Mouse (Mus musculus): ENCODE measurements at regions not wholly inside any gene's neighbourhood (a gene's known extent, or its start where the extent isn't known, plus 50 kb on each side); places are given as distances from the start of the nearest gene placed in this dataset.

DNA sequence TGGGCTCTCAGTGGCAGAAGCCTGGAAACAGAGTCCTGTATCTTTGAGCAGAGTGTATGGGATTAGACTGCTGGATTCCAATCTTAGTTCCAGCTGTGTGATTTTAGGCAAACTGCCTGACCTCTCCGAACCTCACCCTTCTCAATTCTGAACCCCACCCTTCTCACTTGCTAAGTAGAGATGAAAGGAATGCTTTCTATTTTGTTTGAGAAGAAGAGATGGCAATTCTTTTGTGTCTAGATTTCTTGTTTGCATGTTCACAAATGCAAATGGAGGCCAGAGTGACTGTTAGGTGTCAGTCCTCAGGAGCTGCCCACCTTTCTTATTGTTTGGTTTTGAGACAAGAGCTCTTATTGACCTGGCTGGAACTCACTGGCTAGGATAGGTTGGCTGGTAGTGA is 561.1 kb downstream of the 1810013L24Rik start:
- dilution Hi-C loops (cut with MboI; ENCODE audit: extremely low pct_ligation_motif_present, extremely low pct_unique_long_range_greater_than_20kb, low sequenced_read_pairs), result no loop called here
- Histone ChIP-seq H3K79me2 (replicated peaks; ENCODE audit: control insufficient read depth, extremely low read depth, insufficient read depth, poor library complexity, severe bottlenecking) (no peaks in the 10 kb centered on the region), H3K9ac (ENCODE audit: insufficient read depth, low read depth) (no peak overlapping the region), H3K36me3 (replicated peaks in 1 of 2; ENCODE audit: control insufficient read depth in 1 of 2, insufficient read depth in 1 of 2, low read length in 1 of 2) (no peaks in the 10 kb centered on the region), H3K4me2 (ENCODE audit: insufficient read depth, low read depth, poor library complexity, severe bottlenecking) (no peak overlapping the region), H3K9me3 (replicated peaks; ENCODE audit: low read length) (no peaks in the 10 kb centered on the region), H3K27me3 (replicated peaks) (no peaks in the 10 kb centered on the region), H3K27ac (ENCODE audit: insufficient read depth, low read depth) (no peak overlapping the region), H3K4me1 (ENCODE audit: control insufficient read depth in 1 of 2, insufficient read depth in 2 of 2) (no peaks in the 10 kb centered on the region), H3K4me3 (replicated peaks in 1 of 3; ENCODE audit: low read depth in 2 of 3, low read length in 2 of 3, poor library complexity in 1 of 3) (no peak overlapping the region)
- no peak for TF ChIP-seq PAX5 (IDR thresholded peaks at IDR 0.05; ENCODE audit: low read length)
- no peak for TF ChIP-seq TCF12 (IDR thresholded peaks at IDR 0.05; ENCODE audit: low read depth, low read length)
- TF ChIP-seq TBP (conservative IDR thresholded peaks at IDR 0.05; ENCODE audit: low read depth, low read length), result no peak
- DNase-seq (ENCODE audit: extremely low read depth), result no peak
- in situ Hi-C loops (cut with MboI; ENCODE audit: low pct_ligation_motif_present, low pct_unique_long_range_greater_than_20kb, low sequenced_read_pairs), result no loop called here

DNA sequence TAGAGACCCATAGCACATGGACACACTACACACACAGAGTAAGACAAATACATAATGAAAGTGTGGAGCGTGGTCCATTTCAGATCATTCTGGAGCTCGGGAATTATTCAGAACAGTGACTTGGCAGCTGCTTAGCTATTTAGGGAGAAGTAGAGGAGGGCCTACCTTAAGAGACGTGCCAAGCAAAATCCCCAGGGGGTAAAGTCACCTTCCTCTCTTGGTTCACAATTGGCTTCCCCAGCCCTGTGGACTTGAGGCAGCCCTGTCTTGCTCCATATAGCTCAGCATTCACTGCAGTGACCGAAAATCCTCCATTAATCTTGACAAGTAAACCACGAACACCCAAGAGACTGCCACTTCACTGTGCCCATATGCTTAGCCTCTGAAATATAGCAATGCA is 574.8 kb downstream of the 1810013L24Rik start:
- TF ChIP-seq MAX (IDR thresholded peaks at IDR 0.05; ENCODE audit: low read length) (no peak), POLR2AphosphoS2 (IDR thresholded peaks at IDR 0.05; ENCODE audit: low read depth, low read length) (no peak), ZC3H11A (IDR thresholded peaks at IDR 0.05; ENCODE audit: low read depth, low read length) (no peak), USF2 (conservative IDR thresholded peaks at IDR 0.05; ENCODE audit: low read depth, low read length) (no peak), KAT2A (IDR thresholded peaks at IDR 0.05; ENCODE audit: insufficient replicate concordance, low read length) (no peak), ETS1 (conservative IDR thresholded peaks at IDR 0.05; ENCODE audit: low read depth, low read length) (no peak), BHLHE40 (IDR thresholded peaks at IDR 0.05; ENCODE audit: low read depth, low read length) (no peak), ZKSCAN1 (IDR thresholded peaks at IDR 0.05; ENCODE audit: borderline replicate concordance, low read depth, low read length) (no peak), IRF4 (IDR thresholded peaks at IDR 0.05; ENCODE audit: low read depth, low read length) (no peak), SIN3A (IDR thresholded peaks at IDR 0.05; ENCODE audit: low read length) (no peak)
- H3K4me3 ChIP-seq (replicated peaks in 1 of 3; ENCODE audit: low read depth in 2 of 3, low read length in 2 of 3, poor library complexity in 1 of 3), result no peak overlapping the region
- H3K36me3 ChIP-seq (replicated peaks in 1 of 2; ENCODE audit: control insufficient read depth in 1 of 2, insufficient read depth in 1 of 2, low read length in 1 of 2), result no peaks in the 10 kb centered on the region
- no peak overlapping the region for H3K9ac ChIP-seq (ENCODE audit: insufficient read depth, low read depth)
- H3K27ac ChIP-seq (ENCODE audit: insufficient read depth, low read depth), result no peak overlapping the region
- no peak overlapping the region for H3K4me2 ChIP-seq (ENCODE audit: insufficient read depth, low read depth, poor library complexity, severe bottlenecking)
- in situ Hi-C loops (cut with MboI; ENCODE audit: low pct_ligation_motif_present, low pct_unique_long_range_greater_than_20kb, low sequenced_read_pairs), result no loop called here
- no peaks in the 10 kb centered on the region for H3K27me3 ChIP-seq (replicated peaks)
- H3K4me1 ChIP-seq (ENCODE audit: control insufficient read depth in 1 of 2, insufficient read depth in 2 of 2), result peaks cover 0 to 12% of the 10 kb centered on the region in 2 experiments; a peak in 2 of 4 replicates
- no peaks in the 10 kb centered on the region for H3K9me3 ChIP-seq (replicated peaks; ENCODE audit: low read length)
- peak; percentile 22 for DNase-seq (ENCODE audit: extremely low read depth)
- no peaks in the 10 kb centered on the region for H3K79me2 ChIP-seq (replicated peaks; ENCODE audit: control insufficient read depth, extremely low read depth, insufficient read depth, poor library complexity, severe bottlenecking)
- dilution Hi-C loops (cut with MboI; ENCODE audit: extremely low pct_ligation_motif_present, extremely low pct_unique_long_range_greater_than_20kb, low sequenced_read_pairs), result no loop called here

DNA sequence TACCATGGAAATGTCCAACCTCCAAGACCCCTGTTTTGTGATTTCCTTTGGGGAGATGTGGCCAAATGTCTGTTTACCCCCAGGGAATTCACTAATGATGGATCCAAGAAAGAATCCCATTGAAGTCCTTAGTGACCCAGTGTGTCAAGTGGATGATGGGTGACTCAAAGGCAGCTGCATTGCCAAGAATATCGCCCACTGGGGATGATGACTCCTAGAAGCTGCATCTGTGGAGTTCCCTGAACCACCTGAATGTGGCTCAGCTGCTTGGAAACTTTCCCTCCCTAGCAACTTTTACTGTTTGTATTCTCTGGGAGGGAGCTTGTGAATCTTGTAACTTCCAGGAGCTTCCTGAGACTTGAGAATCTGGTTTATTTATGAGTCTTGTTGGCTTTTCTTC is 578.3 kb downstream of the 1810013L24Rik start:
- H3K36me3 ChIP-seq (replicated peaks in 1 of 2; ENCODE audit: control insufficient read depth in 1 of 2, insufficient read depth in 1 of 2, low read length in 1 of 2), result no peaks in the 10 kb centered on the region
- peaks cover 0 to 12% of the 10 kb centered on the region in 2 experiments; a peak in 2 of 4 replicates for H3K4me1 ChIP-seq (ENCODE audit: control insufficient read depth in 1 of 2, insufficient read depth in 2 of 2)
- H3K9me3 ChIP-seq (replicated peaks; ENCODE audit: low read length), result no peaks in the 10 kb centered on the region
- no peak overlapping the region for H3K27ac ChIP-seq (ENCODE audit: insufficient read depth, low read depth)
- H3K79me2 ChIP-seq (replicated peaks; ENCODE audit: control insufficient read depth, extremely low read depth, insufficient read depth, poor library complexity, severe bottlenecking), result no peaks in the 10 kb centered on the region
- in situ Hi-C loops (cut with MboI; ENCODE audit: low pct_ligation_motif_present, low pct_unique_long_range_greater_than_20kb, low sequenced_read_pairs), result no loop called here
- H3K4me3 ChIP-seq (replicated peaks in 1 of 3; ENCODE audit: low read depth in 2 of 3, low read length in 2 of 3, poor library complexity in 1 of 3), result no peak overlapping the region
- no peaks in the 10 kb centered on the region for H3K27me3 ChIP-seq (replicated peaks)
- dilution Hi-C loops (cut with MboI; ENCODE audit: extremely low pct_ligation_motif_present, extremely low pct_unique_long_range_greater_than_20kb, low sequenced_read_pairs), result no loop called here
- DNase-seq (ENCODE audit: extremely low read depth), result no peak
- H3K4me2 ChIP-seq (ENCODE audit: insufficient read depth, low read depth, poor library complexity, severe bottlenecking), result no peak overlapping the region
- H3K9ac ChIP-seq (ENCODE audit: insufficient read depth, low read depth), result no peak overlapping the region
- TF ChIP-seq MEF2A (IDR thresholded peaks at IDR 0.05; ENCODE audit: borderline replicate concordance, low read depth, low read length), result no peak
- TF ChIP-seq POLR2AphosphoS2 (IDR thresholded peaks at IDR 0.05; ENCODE audit: low read depth, low read length), result no peak
- no peak for TF ChIP-seq SIN3A (IDR thresholded peaks at IDR 0.05; ENCODE audit: low read length)
- no peak for TF ChIP-seq IRF4 (IDR thresholded peaks at IDR 0.05; ENCODE audit: low read depth, low read length)
- TF ChIP-seq MAZ (IDR thresholded peaks at IDR 0.05; ENCODE audit: low read depth, low read length), result no peak
- no peak for TF ChIP-seq MYC (IDR thresholded peaks at IDR 0.05; ENCODE audit: low read depth, low read length)
- TF ChIP-seq TBP (conservative IDR thresholded peaks at IDR 0.05; ENCODE audit: low read depth, low read length), result no peak
- no peak for TF ChIP-seq TCF12 (IDR thresholded peaks at IDR 0.05; ENCODE audit: low read depth, low read length)
- TF ChIP-seq NRF1 (IDR thresholded peaks at IDR 0.05; ENCODE audit: low read depth, low read length), result no peak
- no peak for TF ChIP-seq GABPA (IDR thresholded peaks at IDR 0.05; ENCODE audit: insufficient replicate concordance, low read depth, low read length)
- TF ChIP-seq USF2 (conservative IDR thresholded peaks at IDR 0.05; ENCODE audit: low read depth, low read length), result no peak
- TF ChIP-seq CHD2 (IDR thresholded peaks at IDR 0.05; ENCODE audit: low read length), result no peak
- no peak for TF ChIP-seq JUN (IDR thresholded peaks at IDR 0.05; ENCODE audit: insufficient read depth, low read depth, low read length)
- no peak for TF ChIP-seq BHLHE40 (IDR thresholded peaks at IDR 0.05; ENCODE audit: low read depth, low read length)
- TF ChIP-seq E2F4 (IDR thresholded peaks at IDR 0.05; ENCODE audit: insufficient replicate concordance, low read depth, low read length), result no peak
- no peak for TF ChIP-seq ZNF384 (IDR thresholded peaks at IDR 0.05; ENCODE audit: low read depth, low read length)
- TF ChIP-seq MXI1 (IDR thresholded peaks at IDR 0.05; ENCODE audit: low read depth, low read length), result no peak
- no peak for TF ChIP-seq HCFC1 (IDR thresholded peaks at IDR 0.05; ENCODE audit: low read depth, low read length)
- no peak for TF ChIP-seq EP300 (IDR thresholded peaks at IDR 0.05; ENCODE audit: low read length)
- no peak for TF ChIP-seq MAX (IDR thresholded peaks at IDR 0.05; ENCODE audit: low read length)

Data from CH12.LX (cell line).